Mouse (Mus musculus) left cerebral cortex, postnatal 10 days (tissue): Measurements from ENCODE around the gene Gm8005. TPM values are rescaled to one million over a fixed set of nuclear protein-coding genes. Genes with fewer than 3 reads are reported as not detected.
"Not testable (repeated sequence)": the region's sequence is repeated elsewhere in the genome, so short reads cannot be mapped to it uniquely, and the experiment has no call there.

Experiments used
- DNase-seq, 2 experiments: peaks; one replicate each; pipeline ENCODE4 v3.0.0; 2021 to 2022; ENCODE audit warnings: low spot score in 2 of 2, mixed read lengths in 1 of 2; ENCODE audit errors: extremely low spot score in 1 of 2
- intact Hi-C: fragments of 180-260 bp; cut with DNase I; formaldehyde crosslinking; loops from one replicate; pipeline ENCODE4 v1.15.1; 2025
- total RNA-seq, 2 experiments: library from RNA; stranded (reverse); gene quantifications; 2 replicates each; pipeline ENCODE4 v1.2.3; 2021

The Gm8005 gene
- not detected for total RNA-seq

DNA sequence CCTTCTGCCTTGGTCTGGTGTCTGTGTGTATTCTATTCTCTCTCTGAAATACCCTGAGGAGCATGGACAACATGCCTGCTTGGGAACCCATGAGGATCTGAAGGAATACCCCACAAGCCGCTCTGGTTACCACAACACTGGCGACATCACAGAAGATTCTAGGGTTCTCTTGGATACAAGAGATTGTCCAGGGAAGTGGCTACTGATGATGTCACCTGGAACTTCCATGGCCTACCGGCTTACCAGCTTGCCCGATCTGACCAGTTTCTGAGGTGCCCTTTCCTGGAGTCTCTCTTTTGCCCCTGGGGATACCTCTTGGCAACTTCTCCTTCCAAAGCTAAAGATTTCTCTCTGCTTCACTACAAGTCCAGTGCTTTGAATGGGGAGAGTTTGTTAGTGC is at the start of gene Gm8005:
Gene Gm8005 (minus strand): TSS at position 101 of the 400 bp plus-strand sequence.
- DNase-seq, intact Hi-C loops: not testable (repeated sequence)

DNA sequence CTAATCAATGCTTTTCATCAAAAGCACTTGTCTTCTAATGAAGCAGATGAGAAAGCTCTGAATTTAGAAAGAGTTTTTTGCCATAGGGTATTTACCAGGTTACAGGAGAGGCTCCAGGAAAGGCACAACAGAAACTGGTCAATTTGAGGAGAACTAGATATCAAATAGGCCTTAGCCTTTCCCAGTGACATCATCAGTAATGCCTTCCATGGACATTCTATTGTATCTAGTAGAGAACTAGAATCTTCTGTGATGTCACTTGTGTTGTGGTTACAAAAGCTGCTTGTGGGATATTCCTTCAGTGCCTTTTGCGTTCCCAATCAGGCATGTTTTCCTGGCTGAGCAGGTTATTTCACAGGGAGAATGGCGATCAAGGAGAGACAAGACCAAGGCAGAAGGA is 24.1 kb upstream of the Gm8005 start, which contains the start of gene Gm8011:
Gene Gm8011 (plus strand): TSS at position 301 of the 400 bp plus-strand sequence.
- DNase-seq, intact Hi-C loops: not testable (repeated sequence)

Other genes with a start within 250 kb of the Gm8005 start
- 1 to 10 TPM; 2.1 TPM for gene Gm3573, start 248.9 kb downstream of the Gm8005 start, total RNA-seq
- gene Gm17026, start 179.6 kb downstream of the Gm8005 start, total RNA-seq = not detected
- not detected for gene Gm9611, start 142.3 kb downstream of the Gm8005 start, total RNA-seq
- gene Gm7995, start 129.5 kb downstream of the Gm8005 start, total RNA-seq = not detected
- not detected for gene Gm8011, start 24.2 kb upstream of the Gm8005 start, total RNA-seq
- gene Gm8020, start 62.7 kb upstream of the Gm8005 start, total RNA-seq = not detected
- gene Gm8024, start 84.6 kb upstream of the Gm8005 start, total RNA-seq = not detected
- gene Gm17124, start 160.2 kb upstream of the Gm8005 start, total RNA-seq = not detected
- not detected for gene Gm3633, start 202.2 kb upstream of the Gm8005 start, total RNA-seq
- gene Gm10378, start 216.3 kb upstream of the Gm8005 start, total RNA-seq = not detected